Mouse (Mus musculus) right cerebral cortex, adult 18-20 months (tissue): ENCODE measurements around the gene Plcb4.

Experiments used
- DNase-seq: peaks from one replicate; pipeline ENCODE4 v3.0.0; 2022; ENCODE audit warnings: mixed read lengths

Plcb4 gene

GRCm38 (mm10) chr2:135861531-135862488, 203.0 kb downstream of the Plcb4 start:
- DNase-seq = peak; percentile 38

GRCm38 (mm10) chr2:135862489-135863390, 203.9 kb downstream of the Plcb4 start:
- DNase-seq = no peak

GRCm38 (mm10) chr2:135863391-135864076, 204.7 kb downstream of the Plcb4 start:
- no peak for DNase-seq

GRCm38 (mm10) chr2:135866421-135866820, 207.6 kb downstream of the Plcb4 start:
- DNase-seq = no peak

GRCm38 (mm10) chr2:135866838-135867237, 208.0 kb downstream of the Plcb4 start:
- DNase-seq = no peak

GRCm38 (mm10) chr2:135869637-135870036, 210.8 kb downstream of the Plcb4 start:
- DNase-seq = no peak

GRCm38 (mm10) chr2:135873146-135873545, 214.3 kb downstream of the Plcb4 start:
- no peak for DNase-seq

- no peak for DNase-seq
Observed at GRCm38 (mm10) chr2:135873761-135874160, 214.9 kb downstream of the Plcb4 start.

GRCm38 (mm10) chr2:135875549-135875948, 216.7 kb downstream of the Plcb4 start:
- peak; percentile 43 for DNase-seq

- no peak for DNase-seq
Observed at GRCm38 (mm10) chr2:135879356-135879755, 220.5 kb downstream of the Plcb4 start.

- DNase-seq = no peak
Observed at GRCm38 (mm10) chr2:135880269-135880760, 221.5 kb downstream of the Plcb4 start.

GRCm38 (mm10) chr2:135883359-135883758, 224.5 kb downstream of the Plcb4 start:
- DNase-seq = no peak

- no peak for DNase-seq
Observed at GRCm38 (mm10) chr2:135884534-135885180, 225.8 kb downstream of the Plcb4 start.

GRCm38 (mm10) chr2:135885607-135886006, 226.8 kb downstream of the Plcb4 start:
- DNase-seq = no peak

GRCm38 (mm10) chr2:135886081-135886679, 227.4 kb downstream of the Plcb4 start:
- DNase-seq = no peak

GRCm38 (mm10) chr2:135887805-135888204, 229.0 kb downstream of the Plcb4 start:
- no peak for DNase-seq

GRCm38 (mm10) chr2:135888206-135888605, 229.4 kb downstream of the Plcb4 start:
- no peak for DNase-seq

GRCm38 (mm10) chr2:135888767-135889166, 230.0 kb downstream of the Plcb4 start:
- no peak for DNase-seq

GRCm38 (mm10) chr2:135890083-135890482, 231.3 kb downstream of the Plcb4 start:
- no peak for DNase-seq

GRCm38 (mm10) chr2:135891097-135891496, 232.3 kb downstream of the Plcb4 start:
- DNase-seq = no peak

GRCm38 (mm10) chr2:135891686-135892085, 232.9 kb downstream of the Plcb4 start:
- DNase-seq = no peak

GRCm38 (mm10) chr2:135894582-135894981, 235.8 kb downstream of the Plcb4 start:
- DNase-seq = no peak
